Mouse (Mus musculus): ENCODE measurements around the gene Igsf10. TPM values are rescaled to one million over a fixed set of nuclear protein-coding genes. Genes with fewer than 3 reads are reported as not detected.

The Igsf10 gene
- polyA plus RNA-seq (2015; fragmentation: Nextera tagmentation; extraction: Ambion mirVana) = 4.8 and 5.1 TPM in 2 replicates

DNA sequence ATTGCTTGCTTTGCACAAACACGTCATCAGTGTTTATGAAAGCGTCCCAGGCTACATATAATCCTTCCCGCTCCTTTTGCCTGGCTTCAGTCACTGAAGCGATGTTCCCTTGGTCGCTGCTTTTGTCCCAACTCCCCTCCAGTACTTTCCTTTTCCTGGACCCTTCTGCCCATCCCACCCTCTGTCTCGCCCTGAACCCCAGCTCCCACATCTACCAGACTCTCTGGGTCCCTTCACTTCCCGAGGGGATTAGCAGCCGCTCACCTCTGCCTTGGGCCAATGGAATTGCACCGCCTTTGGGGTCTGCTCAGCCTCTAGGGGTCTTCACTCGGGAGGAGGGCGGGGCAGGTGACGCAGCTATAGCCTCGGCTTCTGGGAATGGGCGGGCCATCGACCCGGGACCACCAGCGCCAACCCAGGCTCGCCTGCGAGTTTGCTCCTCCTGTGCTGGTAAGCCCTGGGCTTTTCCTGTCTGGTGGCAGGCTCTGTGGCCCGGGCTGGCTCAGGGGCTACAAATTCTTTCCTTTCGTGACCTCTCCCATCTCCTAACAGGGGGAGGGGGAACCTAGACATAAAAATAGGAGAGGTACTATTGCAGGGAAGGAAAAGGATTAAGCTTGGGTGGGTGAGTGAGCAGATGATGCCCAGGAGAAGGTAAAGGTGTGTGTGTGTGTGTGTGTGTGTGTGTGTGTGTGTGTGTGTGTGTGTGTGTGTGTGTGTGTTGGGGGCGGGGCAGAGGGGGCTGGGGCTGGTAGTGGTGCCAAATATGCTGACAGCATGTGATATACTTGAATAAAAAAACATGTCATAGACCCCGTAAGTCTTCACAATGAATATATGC, at the start of gene Igsf10:
Igsf10 (minus strand) TSS at position 330 of the 841 bp plus-strand sequence.

Other genes starting within 250 kb of the Igsf10 start
- 0.19 and 0.39 TPM in 2 replicates for gene Gpr171, start 242.6 kb downstream of the Igsf10 start, polyA plus RNA-seq (2015; fragmentation: Nextera tagmentation; extraction: Ambion mirVana)
- 0.54 and 0.63 TPM in 2 replicates for gene P2ry14, start 190.8 kb downstream of the Igsf10 start, polyA plus RNA-seq (2015; fragmentation: Nextera tagmentation; extraction: Ambion mirVana)
- gene Gpr87, start 149.3 kb downstream of the Igsf10 start, polyA plus RNA-seq (2015; fragmentation: Nextera tagmentation; extraction: Ambion mirVana) = 7.6 and 9.1 TPM in 2 replicates
- gene P2ry13, start 133.5 kb downstream of the Igsf10 start, polyA plus RNA-seq (2015; fragmentation: Nextera tagmentation; extraction: Ambion mirVana) = 1.0 and 1.1 TPM in 2 replicates
- gene P2ry12, start 81.5 kb downstream of the Igsf10 start, polyA plus RNA-seq (2015; fragmentation: Nextera tagmentation; extraction: Ambion mirVana) = 2.1 and 2.2 TPM in 2 replicates